ENCODE assay signal across 21 mouse cellular contexts in the genomic region with DNA sequence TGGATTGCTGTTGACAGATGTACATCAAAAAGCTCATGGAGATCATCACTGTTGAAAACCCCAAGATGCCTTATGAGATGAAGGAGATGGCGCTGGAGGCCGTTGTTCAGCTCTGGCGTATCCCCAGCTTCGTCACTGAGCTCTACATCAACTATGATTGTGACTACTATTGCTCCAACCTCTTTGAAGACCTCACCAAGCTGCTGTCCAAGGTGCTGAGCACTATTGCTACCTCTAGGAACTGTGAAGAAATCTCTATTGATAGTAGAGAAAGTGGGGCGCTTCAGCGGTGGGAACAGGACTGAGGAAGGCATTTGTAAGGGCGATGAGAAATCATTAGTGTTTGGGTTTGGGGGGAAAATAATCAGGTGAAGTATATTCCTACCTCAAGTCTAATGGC. TPM values are rescaled to one million over a fixed set of nuclear protein-coding genes. Genes with fewer than 3 reads are reported as not detected.
A peak's percentile ranks its signal among the peaks of the same experiment; 100 is the strongest.
DNase-seq lines count a peak whose midpoint lies in the region; ATAC-seq lines count a peak whose summit lies in the region.
"Had no signal": no experiment of that assay in that cellular context is flagged by ENCODE, and none has a peak within 500 bp of the region (broad histone marks: within the 10 kb centered on the region; RNA-seq: fewer than 3 reads in every experiment).

No protein-coding gene starts in this region.

- no peak overlapping the region for H3K4me3 ChIP-seq in neural tube, embryonic 11.5 days (ENCODE audit: low read depth, low read length)
- H3K4me3 ChIP-seq: embryonic facial prominence, embryonic 15.5 days; forebrain, embryonic 10.5 days; hindbrain, embryonic 12.5 days; liver, embryonic 13.5 days; neural tube, embryonic 13.5 days; stomach, embryonic 15.5 days had no signal

- H3K4me1 ChIP-seq in neural tube, embryonic 11.5 days (ENCODE audit: control insufficient read depth, insufficient read depth, low read length) = no peaks in the 10 kb centered on the region
- H3K4me1 ChIP-seq: embryonic facial prominence, embryonic 15.5 days; forebrain, embryonic 10.5 days; hindbrain, embryonic 12.5 days; liver, embryonic 13.5 days; neural tube, embryonic 13.5 days; stomach, embryonic 15.5 days had no signal

- H3K27me3 ChIP-seq in neural tube, embryonic 11.5 days (ENCODE audit: control insufficient read depth, insufficient read depth, low read length) = no peaks in the 10 kb centered on the region
- H3K27me3 ChIP-seq: embryonic facial prominence, embryonic 15.5 days; hindbrain, embryonic 12.5 days; liver, embryonic 13.5 days; neural tube, embryonic 13.5 days; stomach, embryonic 15.5 days had no signal

- no peak overlapping the region for H3K27ac ChIP-seq in neural tube, embryonic 11.5 days (ENCODE audit: low read depth, low read length)
- H3K27ac ChIP-seq: embryonic facial prominence, embryonic 15.5 days; forebrain, embryonic 10.5 days; hindbrain, embryonic 12.5 days; liver, embryonic 13.5 days; neural tube, embryonic 13.5 days; stomach, embryonic 15.5 days had no signal

- no peaks in the 10 kb centered on the region for H3K9me3 ChIP-seq in neural tube, embryonic 11.5 days (ENCODE audit: control insufficient read depth, low read length)
- H3K9me3 ChIP-seq: embryonic facial prominence, embryonic 15.5 days; forebrain, embryonic 10.5 days; hindbrain, embryonic 12.5 days; liver, embryonic 13.5 days; neural tube, embryonic 13.5 days; stomach, embryonic 15.5 days had no signal

- no peak overlapping the region for H3K9ac ChIP-seq in neural tube, embryonic 11.5 days (ENCODE audit: low read length)
- H3K9ac ChIP-seq: embryonic facial prominence, embryonic 15.5 days; hindbrain, embryonic 12.5 days; liver, embryonic 13.5 days; neural tube, embryonic 13.5 days; stomach, embryonic 15.5 days had no signal

- ATAC-seq in CD4-positive, CD25-positive, alpha-beta regulatory T cell, adult 4 months = no peak
- no peak for ATAC-seq in neural tube, embryonic 11.5 days (ENCODE audit: insufficient read depth, low FRiP score, low TSS enrichment)
- ATAC-seq: intestine, postnatal 0 days; lung, postnatal 0 days had no signal

- peaks cover 16% of the 10 kb centered on the region for H3K36me3 ChIP-seq in neural tube, embryonic 11.5 days (ENCODE audit: control insufficient read depth, insufficient read depth, low read length)

- DNase-seq in CD4-positive, CD25-positive, alpha-beta regulatory T cell, adult 2 months (ENCODE audit: low read depth, low spot score) = peak; percentile 6
- peak; percentile 15 for DNase-seq in neural tube, embryonic 11.5 days (ENCODE audit: low spot score)
- no peak for DNase-seq in neural tube, embryonic 10.5 days (ENCODE audit: extremely low spot score, low spot score)
- peak; percentile 41 for DNase-seq in embryo, embryonic 11 days
- DNase-seq in frontal cortex, postnatal 36 days (ENCODE audit: low spot score in 2 of 2) = no peak
- no peak for DNase-seq in right cerebral cortex, adult 2 months (ENCODE audit: low spot score in 2 of 2)
- no peak for DNase-seq in thymus, adult 18-20 months
- DNase-seq: adrenal gland, adult 2 months; cerebellum, adult 11-12 months; cerebellum, postnatal 25 days; gastrocnemius, postnatal 10 days; liver, embryonic 13.5 days; right cerebral cortex, postnatal 14 days had no signal

- WGBS in neural tube, embryonic 11.5 days = 91% methylated on average over 7 of the region's 7 CpGs

- H3K4me2 ChIP-seq in neural tube, embryonic 11.5 days (ENCODE audit: low read depth) = no peak overlapping the region
- H3K4me2 ChIP-seq: embryonic facial prominence, embryonic 15.5 days; hindbrain, embryonic 12.5 days; liver, embryonic 13.5 days; neural tube, embryonic 13.5 days; stomach, embryonic 15.5 days had no signal

RNA-seq across cellular contexts. Expression of a gene that starts 39.4 kb away (rescaled TPM):
- 10 to 100 TPM; 17.3 to 18.8 TPM for polyA plus RNA-seq in CD4-positive, CD25-positive, alpha-beta regulatory T cell, adult 4 months (2017; shearing (Covaris generic))
- 4.1 and 4.3 TPM in 2 replicates for polyA plus RNA-seq in neural tube, embryonic 11.5 days (2014; fragmentation: Nextera tagmentation; extraction: Ambion mirVana)

Comparison
In these comparisons a context has a peak if more than half of its experiments do, and no peak if none do; other contexts are left out.
1. DNase-seq: peak in CD4-positive, CD25-positive, alpha-beta regulatory T cell, adult 2 months (single experiment), neural tube, embryonic 11.5 days (single experiment) and embryo, embryonic 11 days (single experiment); none in neural tube, embryonic 10.5 days (single experiment), frontal cortex, postnatal 36 days (0 of 2), right cerebral cortex, adult 2 months (0 of 2) and thymus, adult 18-20 months (0 of 2).